Mouse (Mus musculus): ENCODE data around the gene Rnf166. TPM values are rescaled to one million over a fixed set of nuclear protein-coding genes. Genes with fewer than 3 reads are reported as not detected.

Gene Rnf166
- polyA plus RNA-seq, 1 experiment: 28.7 TPM

GRCm38 (mm10) chr8:122436586-122437125 lies 39.2 kb downstream of the Rnf166 start:
- no peak overlapping the region for H3K4me3 ChIP-seq (ENCODE audit: insufficient read depth, low read depth, low read length)
- no peak overlapping the region for H3K27ac ChIP-seq (replicated peaks; ENCODE audit: low read depth, low read length)
- peaks cover 4% of the 10 kb centered on the region; the same call in 1 of the 2 replicates for H3K4me1 ChIP-seq (ENCODE audit: control insufficient read depth, insufficient read depth, insufficient read length, low read length)

DNA sequence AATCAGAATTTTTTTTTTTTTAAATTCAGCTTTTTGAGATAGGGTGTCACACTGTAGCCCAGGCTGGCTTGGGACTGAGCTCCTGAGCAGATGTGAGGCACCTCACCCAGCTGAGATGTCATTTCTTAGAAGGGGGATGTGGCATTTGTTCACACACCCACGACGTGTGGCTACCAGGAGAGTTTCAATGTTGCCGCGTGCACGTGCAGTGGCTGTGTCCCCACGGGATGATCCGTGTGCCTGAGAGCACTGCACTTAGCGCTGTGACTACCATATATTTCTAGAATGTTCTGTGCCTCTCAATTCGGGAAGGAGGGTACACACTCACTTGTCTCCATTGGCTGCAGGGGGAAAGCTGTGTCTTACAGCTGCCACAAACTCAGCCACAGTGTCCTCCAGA lies 39.7 kb downstream of the Rnf166 start:
- Histone ChIP-seq H3K27ac (replicated peaks; ENCODE audit: low read depth, low read length) (no peak overlapping the region), H3K4me3 (ENCODE audit: insufficient read depth, low read depth, low read length) (no peak overlapping the region), H3K4me1 (ENCODE audit: control insufficient read depth, insufficient read depth, insufficient read length, low read length) (peaks cover 6% of the 10 kb centered on the region)

- Histone ChIP-seq H3K4me1 (ENCODE audit: control insufficient read depth, insufficient read depth, insufficient read length, low read length) (peaks cover 7% of the 10 kb centered on the region), H3K27ac (replicated peaks; ENCODE audit: low read depth, low read length) (no peak overlapping the region), H3K4me3 (ENCODE audit: insufficient read depth, low read depth, low read length) (no peak overlapping the region)
Observed at GRCm38 (mm10) chr8:122435375-122435774, 40.5 kb downstream of the Rnf166 start.

- peak overlapping the region; percentile 74 for H3K27ac ChIP-seq (replicated peaks; ENCODE audit: low read depth, low read length)
Observed at GRCm38 (mm10) chr8:122433269-122433905, 42.5 kb downstream of the Rnf166 start.

GRCm38 (mm10) chr8:122432443-122433268 lies 43.2 kb downstream of the Rnf166 start, which contains the start of gene Cyba:
Gene Cyba (minus strand): TSS chr8:122432930.
- Histone ChIP-seq H3K27ac (replicated peaks; ENCODE audit: low read depth, low read length) (peak within 1 kb of the TSS; percentile 74), H3K4me3 (ENCODE audit: insufficient read depth, low read depth, low read length) (peak within 1 kb of the TSS; percentile 78), H3K4me1 (ENCODE audit: control insufficient read depth, insufficient read depth, insufficient read length, low read length) (peaks cover 7% of the 10 kb centered on the region)

More at GRCm38 (mm10) chr8:122433269-122433905, 42.5 kb downstream of the Rnf166 start:
- peak overlapping the region; percentile 78 for H3K4me3 ChIP-seq (ENCODE audit: insufficient read depth, low read depth, low read length)
- H3K4me1 ChIP-seq (ENCODE audit: control insufficient read depth, insufficient read depth, insufficient read length, low read length): peaks cover 7% of the 10 kb centered on the region

DNA sequence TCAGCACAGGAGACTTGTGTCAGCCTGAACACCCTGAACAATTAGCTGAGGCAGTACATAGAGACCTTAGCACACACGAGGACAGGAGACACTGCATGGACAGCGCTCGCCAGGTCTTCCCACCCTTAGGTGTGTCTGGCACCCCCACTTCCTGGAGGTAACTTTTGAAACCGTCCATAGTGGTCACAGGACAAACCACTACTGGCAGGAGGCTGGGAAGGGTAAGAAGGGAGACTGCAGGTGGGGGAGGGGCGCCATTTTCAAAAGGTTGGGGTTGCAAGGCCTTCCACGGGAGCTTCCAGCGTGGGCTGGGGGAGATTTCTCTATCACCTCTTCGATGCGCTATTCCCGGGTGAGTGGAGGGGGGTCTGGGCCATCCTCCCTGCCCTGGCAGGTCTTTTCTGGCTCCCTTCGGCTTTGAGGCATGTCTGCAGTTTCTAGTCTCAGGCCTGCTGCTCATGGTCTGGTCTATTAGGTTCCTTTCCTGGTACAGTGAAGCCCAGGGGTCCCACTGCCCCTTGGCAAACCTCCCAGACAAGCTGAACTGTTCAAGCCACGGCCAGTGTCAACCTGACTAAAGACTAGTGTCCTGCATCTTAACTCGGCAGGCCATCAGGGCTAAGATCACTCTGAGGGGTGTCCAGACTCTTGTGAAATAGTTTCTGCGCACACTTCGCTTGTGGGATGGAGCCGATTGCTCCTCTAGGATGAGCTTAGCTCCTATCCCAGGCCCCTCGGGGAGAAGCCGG lies 44.0 kb downstream of the Rnf166 start:
- Histone ChIP-seq H3K27ac (replicated peaks; ENCODE audit: low read depth, low read length) (peak overlapping the region; percentile 74), H3K4me3 (ENCODE audit: insufficient read depth, low read depth, low read length) (peak overlapping the region; percentile 78), H3K4me1 (ENCODE audit: control insufficient read depth, insufficient read depth, insufficient read length, low read length) (peaks cover 7% of the 10 kb centered on the region)

GRCm38 (mm10) chr8:122430646-122431045 lies 45.2 kb downstream of the Rnf166 start:
- Histone ChIP-seq H3K27ac (replicated peaks; ENCODE audit: low read depth, low read length) (peak overlapping the region; percentile 34), H3K4me1 (ENCODE audit: control insufficient read depth, insufficient read depth, insufficient read length, low read length) (peaks cover 7% of the 10 kb centered on the region), H3K4me3 (ENCODE audit: insufficient read depth, low read depth, low read length) (no peak overlapping the region)

- no peak overlapping the region for H3K4me3 ChIP-seq (ENCODE audit: insufficient read depth, low read depth, low read length)
- H3K27ac ChIP-seq (replicated peaks; ENCODE audit: low read depth, low read length): peak overlapping the region; percentile 77
Observed at GRCm38 (mm10) chr8:122430058-122430636, 45.7 kb downstream of the Rnf166 start.

GRCm38 (mm10) chr8:122428163-122428562 lies 47.7 kb downstream of the Rnf166 start:
- no peak overlapping the region for H3K27ac ChIP-seq (replicated peaks; ENCODE audit: low read depth, low read length)
- H3K4me1 ChIP-seq (ENCODE audit: control insufficient read depth, insufficient read depth, insufficient read length, low read length): peaks cover 5% of the 10 kb centered on the region
- H3K4me3 ChIP-seq (ENCODE audit: insufficient read depth, low read depth, low read length): no peak overlapping the region

More at GRCm38 (mm10) chr8:122430058-122430636, 45.7 kb downstream of the Rnf166 start:
- H3K4me1 ChIP-seq (ENCODE audit: control insufficient read depth, insufficient read depth, insufficient read length, low read length): peaks cover 7% of the 10 kb centered on the region

- Histone ChIP-seq H3K4me1 (ENCODE audit: control insufficient read depth, insufficient read depth, insufficient read length, low read length) (peaks cover 3% of the 10 kb centered on the region; the same call in 1 of the 2 replicates), H3K27ac (replicated peaks; ENCODE audit: low read depth, low read length) (no peak overlapping the region), H3K4me3 (ENCODE audit: insufficient read depth, low read depth, low read length) (no peak overlapping the region)
Observed at GRCm38 (mm10) chr8:122427607-122428006, 48.3 kb downstream of the Rnf166 start.

GRCm38 (mm10) chr8:122426145-122426544 lies 49.7 kb downstream of the Rnf166 start:
- no peak overlapping the region for H3K27ac ChIP-seq (replicated peaks; ENCODE audit: low read depth, low read length)
- peaks cover under 1% of the 10 kb centered on the region; the same call in 1 of the 2 replicates for H3K4me1 ChIP-seq (ENCODE audit: control insufficient read depth, insufficient read depth, insufficient read length, low read length)
- H3K4me3 ChIP-seq (ENCODE audit: insufficient read depth, low read depth, low read length): no peak overlapping the region

DNA sequence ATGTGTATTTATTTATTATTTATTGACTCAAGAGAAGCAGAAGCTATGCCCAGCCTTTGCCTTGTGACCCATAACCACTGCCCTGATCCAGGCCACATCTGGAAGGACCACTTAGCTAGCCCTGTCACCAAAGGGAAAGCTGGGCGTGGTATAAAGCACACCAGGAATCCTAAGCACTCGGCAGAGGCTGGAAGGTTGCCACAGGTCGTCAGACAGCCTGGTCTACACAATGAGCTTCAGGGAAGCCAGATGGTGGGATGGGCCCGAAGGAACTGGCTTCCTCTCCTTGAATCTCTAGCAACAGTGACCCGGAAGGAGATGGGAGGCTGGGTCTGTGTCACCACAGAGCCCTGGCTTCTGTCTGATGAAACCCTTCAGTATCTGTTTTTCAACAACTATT lies 52.2 kb downstream of the Rnf166 start:
- no peak overlapping the region for H3K4me3 ChIP-seq (ENCODE audit: insufficient read depth, low read depth, low read length)
- no peak overlapping the region for H3K27ac ChIP-seq (replicated peaks; ENCODE audit: low read depth, low read length)
- no peaks in the 10 kb centered on the region for H3K4me1 ChIP-seq (ENCODE audit: control insufficient read depth, insufficient read depth, insufficient read length, low read length)

GRCm38 (mm10) chr8:122423217-122423616 lies 52.6 kb downstream of the Rnf166 start:
- H3K27ac ChIP-seq (replicated peaks; ENCODE audit: low read depth, low read length): no peak overlapping the region
- H3K4me1 ChIP-seq (ENCODE audit: control insufficient read depth, insufficient read depth, insufficient read length, low read length): no peaks in the 10 kb centered on the region
- H3K4me3 ChIP-seq (ENCODE audit: insufficient read depth, low read depth, low read length): no peak overlapping the region

DNA sequence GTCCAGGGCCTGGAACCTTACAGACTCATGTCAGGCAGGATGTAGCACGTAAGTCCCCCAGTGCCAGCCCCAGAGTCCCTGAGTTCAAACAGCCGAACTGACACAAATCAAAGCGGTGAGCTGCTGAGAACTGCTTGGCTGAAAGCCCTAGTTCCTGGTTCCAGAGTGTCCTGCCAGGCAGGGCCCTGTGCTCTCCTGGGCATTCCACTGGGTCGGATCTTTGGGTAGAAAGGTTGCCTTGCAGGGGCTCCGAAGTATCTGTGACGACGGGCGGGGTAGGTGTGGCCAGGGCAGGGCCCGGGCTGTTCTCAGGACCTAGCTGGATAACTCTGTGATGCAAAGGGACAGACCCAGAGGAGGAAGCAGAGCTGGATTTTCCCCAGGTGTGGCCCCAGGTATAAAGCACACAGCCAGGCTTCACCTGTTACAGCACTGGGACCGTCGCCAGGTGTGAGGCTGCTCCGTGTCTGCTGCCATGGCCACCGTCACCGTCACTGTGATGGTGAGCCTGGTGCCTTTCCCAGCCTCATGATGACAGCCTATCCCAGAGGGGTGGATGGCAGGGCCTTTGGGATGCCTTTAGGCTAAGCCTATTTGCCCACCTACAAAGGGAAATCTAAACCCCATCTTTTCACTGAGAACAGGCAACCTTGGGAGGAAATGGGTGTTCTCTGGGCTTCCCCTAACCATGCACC lies 54.3 kb downstream of the Rnf166 start, which contains the start of gene Il17c:
Il17c (plus strand) TSS at position 645 of the 695 bp plus-strand sequence.
- no peak within 1 kb of the TSS for H3K4me3 ChIP-seq (ENCODE audit: insufficient read depth, low read depth, low read length)
- H3K27ac ChIP-seq (replicated peaks; ENCODE audit: low read depth, low read length): no peak within 1 kb of the TSS
- H3K4me1 ChIP-seq (ENCODE audit: control insufficient read depth, insufficient read depth, insufficient read length, low read length): no peaks in the 10 kb centered on the region

All from brown adipose tissue, adult 24 weeks (tissue).